Mouse (Mus musculus) MEL (cell line): ENCODE data around the gene Ckap4. TPM values are rescaled to one million over a fixed set of nuclear protein-coding genes. Genes with fewer than 3 reads are reported as not detected.

Experiments used
- DNase-seq: peaks from one replicate; pipeline ENCODE4 v3.0.0; 2011; ENCODE audit warnings: low read depth, low spot score
- H3K27ac ChIP-seq: 2 replicates; pipeline ENCODE4 v1.5.1; 2012; ENCODE audit warnings: low read depth, mild to moderate bottlenecking, control low read depth, low read length, moderate library complexity; ENCODE audit not compliant: control insufficient read depth
- H3K27me3 ChIP-seq, 2 experiments: fragments of 150-350 bp in 1 of 2; sonication (generic) in 1 of 2; 2 replicates each; pipeline ENCODE4 v1.6.1; 2012; ENCODE audit warnings: low read length in 2 of 2, mild to moderate bottlenecking in 2 of 2, improper control_type of control experiment in 1 of 2, moderate library complexity in 1 of 2; ENCODE audit not compliant: insufficient read depth in 2 of 2, control insufficient read depth in 1 of 2
- H3K36me3 ChIP-seq, 2 experiments: 2 replicates each; pipeline ENCODE4 v1.6.1; 2012 to 2014; ENCODE audit warnings: low read length in 2 of 2, improper control_type of control experiment in 1 of 2, inconsistent platforms in 1 of 2, mild to moderate bottlenecking in 1 of 2; ENCODE audit not compliant: insufficient read depth in 2 of 2, control insufficient read depth in 1 of 2
- H3K4me1 ChIP-seq, 2 experiments: fragments of 150-350 bp in 1 of 2; sonication (generic) in 1 of 2; 2 replicates each; pipeline ENCODE4 v1.6.1; 2012; ENCODE audit warnings: low read length in 2 of 2, improper control_type of control experiment in 1 of 2, mild to moderate bottlenecking in 1 of 2; ENCODE audit not compliant: insufficient read depth in 2 of 2, control insufficient read depth in 1 of 2
- H3K4me3 ChIP-seq, 2 experiments: fragments of 150-350 bp in 1 of 2; sonication (generic) in 1 of 2; 2 replicates each; pipeline ENCODE4 v1.5.1; 2012; ENCODE audit warnings: low read depth in 2 of 2, low read length in 2 of 2, mild to moderate bottlenecking in 2 of 2, moderate library complexity in 2 of 2, control low read depth in 1 of 2, improper control_type of control experiment in 1 of 2; ENCODE audit not compliant: control insufficient read depth in 1 of 2, insufficient read depth in 1 of 2
- H3K79me2 ChIP-seq: 2 replicates; pipeline ENCODE4 v1.6.1; 2012; ENCODE audit warnings: mild to moderate bottlenecking, low read length, moderate library complexity; ENCODE audit not compliant: control insufficient read depth, poor library complexity, insufficient read depth
- H3K9ac ChIP-seq: 2 replicates; pipeline ENCODE4 v1.6.1; 2012; ENCODE audit warnings: low read depth, mild to moderate bottlenecking, control low read depth, low read length, moderate library complexity; ENCODE audit not compliant: control insufficient read depth, poor library complexity, severe bottlenecking
- H3K9me3 ChIP-seq: fragments of 150-350 bp; sonication (generic); replicated peaks from 2 replicates; pipeline ENCODE4 v1.6.1; 2012; ENCODE audit warnings: mild to moderate bottlenecking, low read length, improper control_type of control experiment, moderate library complexity; ENCODE audit not compliant: insufficient read depth
- CHD1 ChIP-seq: IDR thresholded peaks from 2 replicates; pipeline ENCODE4 v1.6.1; 2012; ENCODE audit warnings: low read depth, mild to moderate bottlenecking, inconsistent platforms, low read length, improper control_type of control experiment
- CTCF ChIP-seq, 3 experiments: IDR thresholded peaks in 2 of 3; conservative IDR thresholded peaks in 1 of 3; 2 replicates each; pipeline ENCODE4 v1.5.1; 2011 to 2012; ENCODE audit warnings: low read length in 3 of 3, low read depth in 2 of 3, mild to moderate bottlenecking in 2 of 3, improper control_type of control experiment in 1 of 3, inconsistent platforms in 1 of 3, mixed read lengths in 1 of 3, moderate library complexity in 1 of 3; ENCODE audit not compliant: control insufficient read depth in 1 of 3, insufficient read depth in 1 of 3, poor library complexity in 1 of 3, severe bottlenecking in 1 of 3
- EP300 ChIP-seq, 2 experiments: IDR thresholded peaks; 2 replicates each; pipeline ENCODE4 v1.6.1; 2011; ENCODE audit warnings: improper control_type of control experiment in 2 of 2, low read length in 2 of 2, low read depth in 1 of 2, mild to moderate bottlenecking in 1 of 2
- ETS1 ChIP-seq: IDR thresholded peaks from 2 replicates; pipeline ENCODE4 v1.6.1; 2012; ENCODE audit warnings: low read depth, mild to moderate bottlenecking, inconsistent platforms, low read length, improper control_type of control experiment, moderate library complexity
- GATA1 ChIP-seq: IDR thresholded peaks from 2 replicates; pipeline ENCODE4 v1.6.1; 2011; ENCODE audit warnings: low read depth, low read length, improper control_type of control experiment
- JUND ChIP-seq: IDR thresholded peaks from 2 replicates; pipeline ENCODE4 v1.6.1; 2011; ENCODE audit warnings: low read depth, mild to moderate bottlenecking, improper control_type of control experiment, low read length
- KAT2A ChIP-seq: conservative IDR thresholded peaks from 2 replicates; pipeline ENCODE4 v1.6.1; 2012; ENCODE audit warnings: low read depth, low read length, improper control_type of control experiment, inconsistent platforms
- MXI1 ChIP-seq: IDR thresholded peaks from 2 replicates; pipeline ENCODE4 v1.6.1; 2011; ENCODE audit warnings: mild to moderate bottlenecking, low read depth, low read length, improper control_type of control experiment
- MYC ChIP-seq: IDR thresholded peaks from 2 replicates; pipeline ENCODE4 v1.6.1; 2011; ENCODE audit warnings: low read depth, mild to moderate bottlenecking, low read length, improper control_type of control experiment, moderate library complexity
- NELFE ChIP-seq: IDR thresholded peaks from 2 replicates; pipeline ENCODE4 v1.6.1; 2011; ENCODE audit warnings: low read depth, low read length, improper control_type of control experiment
- SIN3A ChIP-seq: IDR thresholded peaks from 2 replicates; pipeline ENCODE4 v1.6.1; 2012; ENCODE audit warnings: low read length, improper control_type of control experiment, inconsistent platforms
- SMC3 ChIP-seq: IDR thresholded peaks from 2 replicates; pipeline ENCODE4 v1.6.1; 2011; ENCODE audit warnings: low read depth, low read length, improper control_type of control experiment
- TAL1 ChIP-seq: IDR thresholded peaks from 2 replicates; pipeline ENCODE4 v1.6.1; 2012; ENCODE audit warnings: mild to moderate bottlenecking, inconsistent platforms, low read length, moderate library complexity, mixed read lengths
- TCF12 ChIP-seq: IDR thresholded peaks from 2 replicates; pipeline ENCODE4 v1.6.1; 2014; ENCODE audit warnings: low read depth, mild to moderate bottlenecking, inconsistent platforms, low read length, improper control_type of control experiment, moderate library complexity
- UBTF ChIP-seq: IDR thresholded peaks from 2 replicates; pipeline ENCODE4 v1.6.1; 2012; ENCODE audit warnings: low read depth, mild to moderate bottlenecking, inconsistent platforms, low read length, improper control_type of control experiment, moderate library complexity, borderline replicate concordance; ENCODE audit not compliant: insufficient read depth
- USF1 ChIP-seq: IDR thresholded peaks from 2 replicates; pipeline ENCODE4 v1.6.1; 2014; ENCODE audit warnings: low read depth, mild to moderate bottlenecking, inconsistent platforms, low read length, improper control_type of control experiment, moderate library complexity
- USF2 ChIP-seq, 2 experiments: IDR thresholded peaks; 2 replicates each; pipeline ENCODE4 v1.6.1; 2011 to 2012; ENCODE audit warnings: improper control_type of control experiment in 2 of 2, low read length in 2 of 2, borderline replicate concordance in 1 of 2, inconsistent platforms in 1 of 2, low read depth in 1 of 2, mild to moderate bottlenecking in 1 of 2; ENCODE audit not compliant: insufficient read depth in 1 of 2
- ZMIZ1 ChIP-seq: IDR thresholded peaks from 2 replicates; pipeline ENCODE4 v1.6.1; 2012; ENCODE audit warnings: low read depth, mild to moderate bottlenecking, inconsistent platforms, low read length, improper control_type of control experiment, moderate library complexity
- ZNF384 ChIP-seq: IDR thresholded peaks from 2 replicates; pipeline ENCODE4 v1.6.1; 2012; ENCODE audit warnings: low read depth, mild to moderate bottlenecking, inconsistent platforms, low read length, improper control_type of control experiment
- polyA plus RNA-seq, 2 experiments: library from polyadenylated mRNA; stranded (reverse) in 1 of 2; unstranded in 1 of 2; fragments of >175 nt in 1 of 2; fragments of >200 nt in 1 of 2; gene quantifications; 2 replicates each; pipeline versions ENCODE4 v1.2.1 to v1.2.4; 2012; ENCODE audit warnings: low replicate concordance in 2 of 2, low read depth in 1 of 2; ENCODE audit not compliant: insufficient read length in 2 of 2, insufficient read depth in 1 of 2, missing spikeins in 1 of 2
- total RNA-seq: library from RNA; depleted of rRNA; stranded (reverse); fragments of 300-350 nt; gene quantifications from 2 replicates; pipeline ENCODE4 v1.2.3, GENCODE M21; 2012

The Ckap4 gene
- total and polyA plus RNA-seq, 3 experiments = 1.0 to 5.2 TPM; not detected in 1

DNA sequence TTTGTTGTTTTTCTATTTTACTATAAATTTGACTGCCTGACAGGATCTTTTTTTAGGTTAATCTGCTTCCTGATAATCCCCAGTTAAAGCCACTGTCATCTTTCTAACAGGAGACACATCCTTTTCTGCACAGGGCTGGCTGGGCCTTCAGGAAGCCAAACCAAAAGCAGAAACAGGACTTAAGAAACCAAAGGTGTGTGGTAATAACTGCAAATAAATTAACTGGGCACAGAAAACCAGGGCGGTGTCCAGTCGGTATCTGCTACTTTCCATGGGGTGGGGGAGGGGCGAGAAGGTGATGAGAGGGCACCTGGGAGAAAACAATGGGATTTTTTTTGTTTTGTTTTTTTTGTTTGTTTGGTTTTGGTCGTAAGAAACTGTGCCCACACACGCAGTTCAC lies 6.8 kb downstream of the Ckap4 start:
- Histone ChIP-seq H3K27ac (no peak overlapping the region), H3K4me1 (no peaks in the 10 kb centered on the region), H3K36me3 (no peaks in the 10 kb centered on the region), H3K9ac (no peak overlapping the region), H3K27me3 (no peaks in the 10 kb centered on the region), H3K9me3 (no peaks in the 10 kb centered on the region), H3K4me3 (no peak overlapping the region), H3K79me2 (no peaks in the 10 kb centered on the region)
- TF ChIP-seq CHD1 (no peak), UBTF (no peak), JUND (no peak), USF1 (no peak), SIN3A (no peak), NELFE (no peak), KAT2A (no peak), MYC (no peak), SMC3 (no peak), TCF12 (no peak), ZNF384 (no peak), MXI1 (no peak), USF2 (IDR thresholded peaks at IDR 0.05; ENCODE audit: borderline replicate concordance in 1 of 2, insufficient read depth in 1 of 2, low read depth in 1 of 2, low read length in 2 of 2) (no peak)
- DNase-seq = no peak

DNA sequence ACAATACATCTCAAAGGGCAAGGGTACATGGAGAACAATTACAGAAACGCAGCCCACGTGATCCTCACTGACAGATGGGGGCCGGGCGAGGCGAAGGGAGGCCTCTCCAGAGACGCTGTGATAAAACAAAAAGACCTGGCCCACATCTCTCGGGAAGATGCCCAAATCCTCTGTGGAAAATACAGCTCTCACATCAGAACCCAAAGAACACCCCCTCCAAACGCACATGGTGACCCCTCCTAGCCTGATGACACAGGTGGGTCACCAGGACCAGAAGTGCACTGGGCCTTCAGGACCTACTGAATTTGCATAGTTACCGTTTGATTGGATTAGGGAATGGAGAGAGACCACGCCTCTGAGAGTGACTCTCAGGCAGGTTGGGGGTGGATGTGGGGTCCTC lies 7.4 kb downstream of the Ckap4 start:
- Histone ChIP-seq H3K79me2 (no peaks in the 10 kb centered on the region), H3K27me3 (no peaks in the 10 kb centered on the region), H3K4me1 (no peaks in the 10 kb centered on the region), H3K9ac (no peak overlapping the region), H3K27ac (no peak overlapping the region), H3K4me3 (no peak overlapping the region), H3K9me3 (no peaks in the 10 kb centered on the region), H3K36me3 (no peaks in the 10 kb centered on the region)
- DNase-seq = no peak
- TF ChIP-seq ETS1 = no peak
- TF ChIP-seq USF1 = peak; percentile 61

DNA sequence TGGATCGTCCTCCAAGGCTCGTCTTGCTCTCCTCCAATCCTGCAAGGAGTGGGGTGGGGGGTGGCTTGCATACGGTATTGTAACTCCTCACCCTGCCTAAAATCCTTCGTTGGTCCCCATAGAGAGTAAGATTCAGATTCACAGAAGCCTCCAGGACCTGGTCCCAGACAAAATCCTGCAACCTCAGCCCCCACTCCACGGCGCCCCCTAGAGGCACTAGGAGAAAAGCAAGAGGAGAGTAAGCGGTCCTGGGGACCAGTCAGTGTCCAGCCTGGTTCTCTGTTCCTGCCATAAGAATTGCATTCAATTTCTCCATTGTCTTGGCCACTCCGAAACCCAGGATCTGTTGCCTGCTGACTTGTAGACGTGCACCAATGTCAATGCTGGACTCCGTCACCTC lies 10.2 kb downstream of the Ckap4 start:
- H3K4me3 ChIP-seq = no peak overlapping the region
- DNase-seq = no peak
- H3K27me3 ChIP-seq = no peaks in the 10 kb centered on the region
- H3K4me1 ChIP-seq = no peaks in the 10 kb centered on the region
- H3K79me2 ChIP-seq = no peaks in the 10 kb centered on the region
- TF ChIP-seq USF1 = no peak
- TF ChIP-seq ZMIZ1 = no peak
- no peak for TF ChIP-seq TAL1
- no peak for TF ChIP-seq GATA1
- no peak for TF ChIP-seq TCF12
- TF ChIP-seq EP300 (IDR thresholded peaks at IDR 0.05; ENCODE audit: low read depth in 1 of 2, low read length in 2 of 2) = no peak
- peak; percentile 54 to 80 (median 65) for TF ChIP-seq CTCF (IDR thresholded peaks at IDR 0.05 in 2 of 3, conservative IDR thresholded peaks at IDR 0.05 in 1 of 3; ENCODE audit: control insufficient read depth in 1 of 3, insufficient read depth in 1 of 3, low read depth in 2 of 3, low read length in 3 of 3, poor library complexity in 1 of 3, severe bottlenecking in 1 of 3)
- TF ChIP-seq, all 39 proteins: peak for 1
- Histone ChIP-seq H3K27ac (no peak overlapping the region), H3K9ac (no peak overlapping the region), H3K9me3 (no peaks in the 10 kb centered on the region), H3K36me3 (no peaks in the 10 kb centered on the region)
